Mouse (Mus musculus): ENCODE measurements around the gene Etv3. TPM values are rescaled to one million over a fixed set of nuclear protein-coding genes. Genes with fewer than 3 reads are reported as not detected.

The Etv3 gene
- polyA plus RNA-seq, 1 experiment, result 3.7 TPM

DNA sequence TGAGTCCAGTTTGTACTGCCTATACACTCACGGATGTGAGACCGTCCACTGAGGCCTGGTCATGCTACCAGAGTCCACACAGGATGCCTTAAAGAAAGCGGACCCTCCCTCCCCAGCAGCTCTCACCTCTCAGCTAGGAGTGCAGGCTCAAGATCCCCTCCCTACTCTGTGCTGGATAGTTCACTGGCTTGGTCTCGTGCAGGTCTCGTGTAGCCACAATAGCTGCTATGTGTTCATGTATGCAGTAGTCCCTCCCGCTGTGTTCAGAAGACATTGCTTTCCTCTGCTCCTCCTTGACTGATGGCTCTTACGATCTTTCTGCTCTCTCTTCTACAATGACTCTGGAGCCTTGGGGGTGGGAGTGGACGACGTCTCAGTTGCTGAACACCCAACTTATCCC, 26.9 kb upstream of the Etv3 start:
- TF ChIP-seq MYOD1 (IDR thresholded peaks at IDR 0.05; ENCODE audit: control insufficient read depth, insufficient read length, low read depth) (no peak), MYOG (IDR thresholded peaks at IDR 0.05; ENCODE audit: control insufficient read depth, extremely low read depth, insufficient read length) (no peak), USF1 (IDR thresholded peaks at IDR 0.05; ENCODE audit: low read depth) (no peak), MAX (IDR thresholded peaks at IDR 0.05) (no peak), CEBPB (IDR thresholded peaks at IDR 0.05; ENCODE audit: low read depth) (no peak), CTCF (IDR thresholded peaks at IDR 0.05; ENCODE audit: control insufficient read depth, insufficient read depth, insufficient read length) (no peak), FOSL1 (IDR thresholded peaks at IDR 0.05; ENCODE audit: insufficient read depth, low read length, poor library complexity, severe bottlenecking) (no peak)
- no peaks in the 10 kb centered on the region for H3K79me2 ChIP-seq (ENCODE audit: control insufficient read depth, insufficient read depth)
- H3ac ChIP-seq (ENCODE audit: control insufficient read depth, insufficient read length, low read depth), result no peak overlapping the region
- peaks cover 35% of the 10 kb centered on the region for H3K27me3 ChIP-seq (ENCODE audit: control insufficient read depth, insufficient read depth, insufficient read length)
- H3K36me3 ChIP-seq (ENCODE audit: control insufficient read depth, insufficient read depth), result no peaks in the 10 kb centered on the region
- H3K4me3 ChIP-seq (ENCODE audit: insufficient read depth, poor library complexity, severe bottlenecking), result no peak overlapping the region
- no peaks in the 10 kb centered on the region for H3K79me3 ChIP-seq (ENCODE audit: low read depth)

DNA sequence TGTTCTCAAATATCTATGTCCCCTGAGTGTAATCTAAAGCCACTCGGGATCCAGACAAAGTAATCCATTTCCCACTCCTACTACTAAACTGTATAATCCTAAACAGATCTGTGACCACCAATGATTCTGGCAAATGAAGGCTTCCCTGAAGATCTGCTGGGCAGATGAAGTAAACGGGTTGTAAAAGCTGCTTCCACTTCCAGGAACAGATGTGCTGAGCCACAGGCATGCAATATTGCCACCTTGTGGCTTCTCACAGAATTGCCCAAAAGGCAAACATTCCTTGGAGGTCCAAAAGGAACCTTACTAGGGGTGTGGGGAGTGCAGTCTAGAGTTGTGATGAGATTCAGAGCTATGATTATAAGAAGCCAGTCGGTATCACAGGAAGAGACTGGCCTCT, 26.1 kb upstream of the Etv3 start:
- TF ChIP-seq MYOG (IDR thresholded peaks at IDR 0.05; ENCODE audit: control insufficient read depth, extremely low read depth, insufficient read length) (no peak), CTCF (IDR thresholded peaks at IDR 0.05; ENCODE audit: control insufficient read depth, insufficient read depth, insufficient read length) (peak; percentile 36)
- Histone ChIP-seq H3ac (ENCODE audit: control insufficient read depth, insufficient read length, low read depth) (no peak overlapping the region), H3K4me3 (ENCODE audit: insufficient read depth, poor library complexity, severe bottlenecking) (no peak overlapping the region), H3K79me3 (ENCODE audit: low read depth) (no peaks in the 10 kb centered on the region), H3K79me2 (ENCODE audit: control insufficient read depth, insufficient read depth) (no peaks in the 10 kb centered on the region), H3K27me3 (ENCODE audit: control insufficient read depth, insufficient read depth, insufficient read length) (peaks cover 35% of the 10 kb centered on the region), H3K36me3 (ENCODE audit: control insufficient read depth, insufficient read depth) (no peaks in the 10 kb centered on the region)

DNA sequence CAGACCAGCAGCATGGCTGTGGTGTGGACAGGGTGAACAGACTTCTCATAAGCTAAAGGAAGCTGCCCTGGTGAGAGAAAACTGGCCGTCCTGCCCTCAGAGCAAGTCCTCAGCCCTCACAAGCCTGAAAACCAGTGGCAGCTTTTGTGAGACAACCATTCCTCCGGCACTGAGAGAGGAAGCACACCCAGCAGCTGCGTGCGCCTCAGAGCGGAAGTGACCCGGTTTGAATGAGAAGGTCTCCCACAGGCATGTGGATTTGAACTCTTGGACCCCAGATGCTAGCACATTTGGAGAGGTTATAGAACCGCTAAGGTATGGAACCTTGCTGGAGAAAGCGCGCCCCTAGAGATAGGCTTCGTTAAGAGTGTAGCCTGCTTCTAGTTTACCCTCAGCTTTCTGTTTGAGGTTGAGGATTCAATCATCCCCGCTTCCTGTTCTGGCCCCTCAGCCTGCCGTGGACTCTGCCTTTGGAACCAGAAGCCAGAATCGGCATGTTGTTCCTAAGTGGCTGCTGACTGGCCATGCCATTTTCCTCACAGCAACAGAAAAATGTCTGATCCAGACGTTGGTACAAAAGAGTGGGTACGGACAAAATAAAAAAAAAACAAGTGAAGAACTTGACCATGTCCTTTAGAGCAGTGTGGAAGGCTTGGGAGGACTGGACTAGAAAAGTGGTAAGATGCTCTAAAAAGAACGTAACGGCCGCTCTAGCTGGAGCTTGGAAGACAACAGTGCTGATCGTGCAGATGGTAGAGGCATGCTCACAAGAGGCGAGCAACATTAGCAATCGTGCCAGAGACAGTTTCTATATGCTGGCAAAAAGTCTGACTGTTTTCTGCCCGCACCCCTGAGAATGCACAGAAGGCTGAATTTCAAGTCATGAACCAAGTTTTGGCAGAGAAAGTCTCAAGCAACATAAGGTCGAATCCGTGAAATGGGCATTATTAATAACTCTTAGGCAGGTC, 24.8 kb upstream of the Etv3 start:
- Histone ChIP-seq H3K27me3 (ENCODE audit: control insufficient read depth, insufficient read depth, insufficient read length) (peaks cover 35% of the 10 kb centered on the region), H3K36me3 (ENCODE audit: control insufficient read depth, insufficient read depth) (no peaks in the 10 kb centered on the region), H3K4me3 (ENCODE audit: insufficient read depth, poor library complexity, severe bottlenecking) (no peak overlapping the region), H3K79me3 (ENCODE audit: low read depth) (no peaks in the 10 kb centered on the region), H3K79me2 (ENCODE audit: control insufficient read depth, insufficient read depth) (no peaks in the 10 kb centered on the region), H3ac (ENCODE audit: control insufficient read depth, insufficient read length, low read depth) (no peak overlapping the region)
- TF ChIP-seq MAX (IDR thresholded peaks at IDR 0.05) (no peak), USF1 (IDR thresholded peaks at IDR 0.05; ENCODE audit: low read depth) (no peak), CTCF (IDR thresholded peaks at IDR 0.05; ENCODE audit: control insufficient read depth, insufficient read depth, insufficient read length) (no peak), MYOD1 (IDR thresholded peaks at IDR 0.05; ENCODE audit: control insufficient read depth, insufficient read length, low read depth) (no peak), MYOG (IDR thresholded peaks at IDR 0.05; ENCODE audit: control insufficient read depth, extremely low read depth, insufficient read length) (no peak), CEBPB (IDR thresholded peaks at IDR 0.05; ENCODE audit: low read depth) (no peak), FOSL1 (IDR thresholded peaks at IDR 0.05; ENCODE audit: insufficient read depth, low read length, poor library complexity, severe bottlenecking) (no peak)

DNA sequence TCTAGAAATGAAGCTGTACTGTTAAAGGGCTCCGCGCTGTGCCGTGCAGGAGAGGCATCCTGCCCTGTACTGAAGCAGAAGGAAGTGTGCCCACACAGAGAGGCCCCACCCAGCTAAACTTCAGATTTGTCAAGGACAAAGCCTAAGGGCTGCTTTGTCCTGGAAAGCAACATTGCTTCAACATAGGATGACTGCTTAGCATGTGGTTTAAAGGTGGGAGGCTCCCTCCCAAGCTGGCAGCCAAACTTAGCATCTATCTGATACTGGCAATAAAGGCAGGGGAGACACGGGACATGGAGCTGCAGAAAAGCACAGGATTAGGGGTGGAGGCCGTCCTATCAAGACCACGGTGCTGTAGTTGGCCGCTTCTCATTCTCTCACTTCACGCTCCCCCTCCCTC, 24.1 kb upstream of the Etv3 start:
- H3ac ChIP-seq (ENCODE audit: control insufficient read depth, insufficient read length, low read depth), result no peak overlapping the region
- no peaks in the 10 kb centered on the region for H3K36me3 ChIP-seq (ENCODE audit: control insufficient read depth, insufficient read depth)
- TF ChIP-seq USF1 (IDR thresholded peaks at IDR 0.05; ENCODE audit: low read depth), result no peak
- H3K79me2 ChIP-seq (ENCODE audit: control insufficient read depth, insufficient read depth), result no peaks in the 10 kb centered on the region
- no peak overlapping the region for H3K4me3 ChIP-seq (ENCODE audit: insufficient read depth, poor library complexity, severe bottlenecking)
- H3K27me3 ChIP-seq (ENCODE audit: control insufficient read depth, insufficient read depth, insufficient read length), result peaks cover 35% of the 10 kb centered on the region
- no peaks in the 10 kb centered on the region for H3K79me3 ChIP-seq (ENCODE audit: low read depth)

DNA sequence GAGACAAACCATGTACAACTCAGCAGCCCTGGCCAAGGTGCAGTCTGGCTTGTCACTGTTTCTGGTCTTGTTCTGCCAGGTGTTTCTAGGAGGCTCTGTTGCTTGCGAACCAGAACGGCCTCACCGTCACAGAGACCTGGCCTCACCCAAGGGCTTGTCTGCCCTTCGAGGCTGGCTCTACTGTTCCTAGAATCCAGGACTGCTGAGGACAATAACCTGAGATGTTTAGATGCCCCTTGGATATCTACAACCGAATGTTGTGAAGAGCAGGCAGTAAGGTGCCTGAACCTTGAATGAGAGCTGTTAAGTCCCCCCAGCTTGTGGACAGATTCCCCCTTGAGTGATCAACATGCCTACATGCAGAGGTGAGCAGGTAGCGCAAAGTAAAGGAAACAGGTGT, 22.4 kb upstream of the Etv3 start:
- Histone ChIP-seq H3K79me2 (ENCODE audit: control insufficient read depth, insufficient read depth) (no peaks in the 10 kb centered on the region), H3ac (ENCODE audit: control insufficient read depth, insufficient read length, low read depth) (no peak overlapping the region), H3K4me3 (ENCODE audit: insufficient read depth, poor library complexity, severe bottlenecking) (no peak overlapping the region), H3K36me3 (ENCODE audit: control insufficient read depth, insufficient read depth) (no peaks in the 10 kb centered on the region), H3K79me3 (ENCODE audit: low read depth) (no peaks in the 10 kb centered on the region), H3K27me3 (ENCODE audit: control insufficient read depth, insufficient read depth, insufficient read length) (peaks cover 32% of the 10 kb centered on the region)
- TF ChIP-seq MAX (IDR thresholded peaks at IDR 0.05), result no peak
- no peak for TF ChIP-seq MYOD1 (IDR thresholded peaks at IDR 0.05; ENCODE audit: control insufficient read depth, insufficient read length, low read depth)

DNA sequence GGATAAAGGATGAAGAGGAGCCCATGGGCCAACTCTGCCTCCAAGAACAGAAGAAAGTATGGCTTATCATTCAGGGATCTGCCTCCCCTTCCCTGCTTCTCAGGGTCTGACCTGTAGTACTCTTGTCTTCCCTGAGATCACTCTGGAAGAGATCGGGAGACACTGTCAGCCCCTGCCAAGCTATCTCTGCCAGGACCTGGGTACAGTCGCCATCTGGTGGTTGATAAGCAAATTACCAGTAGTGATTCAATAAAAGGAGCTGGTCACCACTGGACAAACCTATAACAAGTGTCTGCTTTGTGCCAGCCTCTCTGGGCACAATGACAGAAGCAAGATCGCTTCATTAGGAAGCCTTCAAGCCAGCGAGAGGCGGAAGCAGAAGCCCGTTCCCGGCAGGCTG, 20.9 kb upstream of the Etv3 start:
- Histone ChIP-seq H3K79me3 (ENCODE audit: low read depth) (no peaks in the 10 kb centered on the region), H3K36me3 (ENCODE audit: control insufficient read depth, insufficient read depth) (no peaks in the 10 kb centered on the region), H3K27me3 (ENCODE audit: control insufficient read depth, insufficient read depth, insufficient read length) (peaks cover 27% of the 10 kb centered on the region), H3K4me3 (ENCODE audit: insufficient read depth, poor library complexity, severe bottlenecking) (no peak overlapping the region), H3K79me2 (ENCODE audit: control insufficient read depth, insufficient read depth) (no peaks in the 10 kb centered on the region), H3ac (ENCODE audit: control insufficient read depth, insufficient read length, low read depth) (no peak overlapping the region)
- TF ChIP-seq FOSL1 (IDR thresholded peaks at IDR 0.05; ENCODE audit: insufficient read depth, low read length, poor library complexity, severe bottlenecking) (no peak), MYOG (IDR thresholded peaks at IDR 0.05; ENCODE audit: control insufficient read depth, extremely low read depth, insufficient read length) (no peak), USF1 (IDR thresholded peaks at IDR 0.05; ENCODE audit: low read depth) (no peak), CTCF (IDR thresholded peaks at IDR 0.05; ENCODE audit: control insufficient read depth, insufficient read depth, insufficient read length) (no peak)

All from C2C12 (cell line).